Mouse (Mus musculus): ENCODE data around the gene Cyfip2. TPM values are rescaled to one million over a fixed set of nuclear protein-coding genes. Genes with fewer than 3 reads are reported as not detected.
A peak's percentile ranks its signal among the peaks of the same experiment; 100 is the strongest.

Gene Cyfip2
- polyA plus RNA-seq, 1 experiment = 200 TPM

- peaks cover 23% of the 10 kb centered on the region for H3K4me1 ChIP-seq (ENCODE audit: control insufficient read depth, insufficient read depth, low read length)
- DNase-seq = peak; percentile 74 to 81
- H3K27me3 ChIP-seq (ENCODE audit: control insufficient read depth, insufficient read depth, low read length) = no peaks in the 10 kb centered on the region
- H3K4me3 ChIP-seq (replicated peaks; ENCODE audit: insufficient read depth, low read depth, low read length) = peak overlapping the region; percentile 95
- peak overlapping the region; percentile 90 for H3K27ac ChIP-seq (ENCODE audit: insufficient read depth, low read length)
- peak; percentile 77; the same call in 1 of the 2 replicates for TF ChIP-seq POLR2A (IDR thresholded peaks at IDR 0.05; ENCODE audit: borderline replicate concordance, insufficient read depth, low read length)
- TF ChIP-seq CTCF (IDR thresholded peaks at IDR 0.05; ENCODE audit: borderline replicate concordance, insufficient read depth, low read depth, low read length) = no peak
- under 1% methylated on average over 64 of the region's 71 CpGs for WGBS
Measured at GRCm38 (mm10) chr11:46311703-46312522, 746 bp downstream of the Cyfip2 start.

GRCm38 (mm10) chr11:46311181-46311702 lies 1.4 kb downstream of the Cyfip2 start:
- TF ChIP-seq CTCF (IDR thresholded peaks at IDR 0.05; ENCODE audit: borderline replicate concordance, insufficient read depth, low read depth, low read length) (no peak), POLR2A (IDR thresholded peaks at IDR 0.05; ENCODE audit: borderline replicate concordance, insufficient read depth, low read length) (no peak)
- no peaks in the 10 kb centered on the region for H3K27me3 ChIP-seq (ENCODE audit: control insufficient read depth, insufficient read depth, low read length)
- peak overlapping the region; percentile 95 for H3K4me3 ChIP-seq (replicated peaks; ENCODE audit: insufficient read depth, low read depth, low read length)
- peaks cover 24% of the 10 kb centered on the region for H3K4me1 ChIP-seq (ENCODE audit: control insufficient read depth, insufficient read depth, low read length)
- peak overlapping the region; percentile 90 for H3K27ac ChIP-seq (ENCODE audit: insufficient read depth, low read length)
- peak; percentile 68 to 71 for DNase-seq
- WGBS = 1% methylated on average over 14 of the region's 14 CpGs

- Histone ChIP-seq H3K27me3 (ENCODE audit: control insufficient read depth, insufficient read depth, low read length) (no peaks in the 10 kb centered on the region), H3K4me3 (replicated peaks; ENCODE audit: insufficient read depth, low read depth, low read length) (peak overlapping the region; percentile 95), H3K27ac (ENCODE audit: insufficient read depth, low read length) (peak overlapping the region; percentile 90), H3K4me1 (ENCODE audit: control insufficient read depth, insufficient read depth, low read length) (peaks cover 28% of the 10 kb centered on the region)
- 17% methylated on average over 5 of the region's 5 CpGs for WGBS
- TF ChIP-seq CTCF (IDR thresholded peaks at IDR 0.05; ENCODE audit: borderline replicate concordance, insufficient read depth, low read depth, low read length) (no peak), POLR2A (IDR thresholded peaks at IDR 0.05; ENCODE audit: borderline replicate concordance, insufficient read depth, low read length) (no peak)
- no peak for DNase-seq
Measured at GRCm38 (mm10) chr11:46310647-46311063, 2.0 kb downstream of the Cyfip2 start.

GRCm38 (mm10) chr11:46309808-46310555 lies 2.7 kb downstream of the Cyfip2 start:
- 18% methylated on average over 10 of the region's 10 CpGs for WGBS
- TF ChIP-seq POLR2A (IDR thresholded peaks at IDR 0.05; ENCODE audit: borderline replicate concordance, insufficient read depth, low read length) (no peak), CTCF (IDR thresholded peaks at IDR 0.05; ENCODE audit: borderline replicate concordance, insufficient read depth, low read depth, low read length) (no peak)
- peaks cover 35% of the 10 kb centered on the region for H3K4me1 ChIP-seq (ENCODE audit: control insufficient read depth, insufficient read depth, low read length)
- no peaks in the 10 kb centered on the region for H3K27me3 ChIP-seq (ENCODE audit: control insufficient read depth, insufficient read depth, low read length)
- peak overlapping the region; percentile 59 for H3K27ac ChIP-seq (ENCODE audit: insufficient read depth, low read length)
- peak overlapping the region; percentile 95 for H3K4me3 ChIP-seq (replicated peaks; ENCODE audit: insufficient read depth, low read depth, low read length)
- DNase-seq = peak; percentile 62 to 77

DNA sequence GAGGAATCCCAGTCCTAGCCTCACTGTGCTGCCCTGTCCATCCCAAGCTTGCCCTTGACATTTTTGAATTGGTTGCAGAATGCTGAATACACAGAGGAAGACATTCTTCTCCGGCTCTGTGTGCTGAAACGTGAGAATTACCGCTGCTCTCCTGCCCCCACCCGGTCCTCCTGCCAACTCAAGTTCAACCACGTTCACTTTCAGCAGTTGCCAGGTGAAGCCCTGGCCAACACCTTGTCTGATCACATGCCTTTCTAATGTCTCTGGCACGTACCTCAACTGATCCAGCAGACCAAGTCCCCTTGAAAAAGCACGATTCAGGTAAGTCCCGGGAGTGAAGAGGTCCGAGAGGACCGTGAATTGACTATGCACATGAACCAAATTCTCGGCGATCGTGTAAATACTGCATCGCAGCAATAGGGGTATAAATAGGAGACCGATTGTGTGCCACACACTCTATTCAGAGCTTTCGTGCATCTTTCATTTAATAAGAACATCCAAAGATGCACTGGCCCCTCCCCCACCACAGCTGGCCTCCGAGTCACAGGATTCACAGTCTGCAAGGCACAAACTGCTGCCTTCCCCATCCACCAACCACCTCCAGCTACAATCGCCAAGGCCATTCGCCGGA lies 3.4 kb downstream of the Cyfip2 start:
- H3K27me3 ChIP-seq (ENCODE audit: control insufficient read depth, insufficient read depth, low read length) = no peaks in the 10 kb centered on the region
- DNase-seq = peak; percentile 70 to 75
- peak overlapping the region; percentile 59 for H3K27ac ChIP-seq (ENCODE audit: insufficient read depth, low read length)
- peaks cover 39% of the 10 kb centered on the region for H3K4me1 ChIP-seq (ENCODE audit: control insufficient read depth, insufficient read depth, low read length)
- 20% methylated on average over 20 of the region's 20 CpGs for WGBS
- TF ChIP-seq CTCF (IDR thresholded peaks at IDR 0.05; ENCODE audit: borderline replicate concordance, insufficient read depth, low read depth, low read length) (no peak), POLR2A (IDR thresholded peaks at IDR 0.05; ENCODE audit: borderline replicate concordance, insufficient read depth, low read length) (no peak)
- H3K4me3 ChIP-seq (replicated peaks; ENCODE audit: insufficient read depth, low read depth, low read length) = peak overlapping the region; percentile 95

- WGBS = 38% methylated on average over 11 of the region's 11 CpGs
- Histone ChIP-seq H3K27me3 (ENCODE audit: control insufficient read depth, insufficient read depth, low read length) (no peaks in the 10 kb centered on the region), H3K4me3 (replicated peaks; ENCODE audit: insufficient read depth, low read depth, low read length) (peak overlapping the region; percentile 95), H3K27ac (ENCODE audit: insufficient read depth, low read length) (peak overlapping the region; percentile 59; the same call in 1 of the 2 replicates), H3K4me1 (ENCODE audit: control insufficient read depth, insufficient read depth, low read length) (peaks cover 43% of the 10 kb centered on the region)
- no peak for TF ChIP-seq CTCF (IDR thresholded peaks at IDR 0.05; ENCODE audit: borderline replicate concordance, insufficient read depth, low read depth, low read length)
- no peak for TF ChIP-seq POLR2A (IDR thresholded peaks at IDR 0.05; ENCODE audit: borderline replicate concordance, insufficient read depth, low read length)
- DNase-seq = peak in 1 of 2 experiments; percentile 26
Measured at GRCm38 (mm10) chr11:46308271-46308974, 4.2 kb downstream of the Cyfip2 start.

- DNase-seq = no peak
- Histone ChIP-seq H3K4me1 (ENCODE audit: control insufficient read depth, insufficient read depth, low read length) (peaks cover 40% of the 10 kb centered on the region), H3K4me3 (replicated peaks; ENCODE audit: insufficient read depth, low read depth, low read length) (no peak overlapping the region), H3K27ac (ENCODE audit: insufficient read depth, low read length) (no peak overlapping the region), H3K27me3 (ENCODE audit: control insufficient read depth, insufficient read depth, low read length) (no peaks in the 10 kb centered on the region)
- TF ChIP-seq CTCF (IDR thresholded peaks at IDR 0.05; ENCODE audit: borderline replicate concordance, insufficient read depth, low read depth, low read length) (no peak), POLR2A (IDR thresholded peaks at IDR 0.05; ENCODE audit: borderline replicate concordance, insufficient read depth, low read length) (no peak)
- WGBS = 89% methylated on average over 7 of the region's 7 CpGs
Measured at GRCm38 (mm10) chr11:46307768-46308167, 4.9 kb downstream of the Cyfip2 start.

Data from cerebellum, adult 2 months (tissue).